Mouse (Mus musculus): ENCODE data around the gene Wdr13.

- no peak for TF ChIP-seq POLR2A (IDR thresholded peaks at IDR 0.05; ENCODE audit: insufficient read depth, low read length)
- no peak for TF ChIP-seq CTCF (IDR thresholded peaks at IDR 0.05; ENCODE audit: low read depth, low read length)
Observed at GRCm38 (mm10) chrX:8142948-8143347, 10.3 kb upstream of the Wdr13 start.

Measured in ES-Bruce4 (cell line).